Mouse (Mus musculus) liver, embryonic 16.5 days (tissue): ENCODE results near the gene Rraga. TPM values are rescaled to one million over a fixed set of nuclear protein-coding genes. Genes with fewer than 3 reads are reported as not detected.

Source experiments
- ATAC-seq: fragments of 200-750 bp; cut with Nextera tagmentation; 2 replicates; pipeline ENCODE4 v1.8.0; 2017; ENCODE audit warnings: low read depth, mild to moderate bottlenecking, moderate number of reproducible peaks, moderate library complexity
- H3K27ac ChIP-seq: fragments of 300-500 bp; sonication (generic); 2 replicates; pipeline ENCODE4 v1.5.1; 2014; ENCODE audit warnings: mild to moderate bottlenecking, low read length
- H3K27me3 ChIP-seq: fragments of 300-500 bp; sonication (generic); 2 replicates; pipeline ENCODE4 v1.6.1; 2014; ENCODE audit warnings: low read depth, low read length, mixed read lengths; ENCODE audit not compliant: control insufficient read depth, insufficient read depth
- H3K36me3 ChIP-seq: fragments of 300-500 bp; sonication (generic); 2 replicates; pipeline ENCODE4 v1.6.1; 2014; ENCODE audit warnings: mild to moderate bottlenecking; ENCODE audit not compliant: control insufficient read depth, insufficient read depth
- H3K4me1 ChIP-seq: fragments of 300-500 bp; sonication (generic); 2 replicates; pipeline ENCODE4 v1.6.1; 2014; ENCODE audit warnings: low read depth, low read length, mixed read lengths; ENCODE audit not compliant: control insufficient read depth
- H3K4me2 ChIP-seq: fragments of 300-500 bp; sonication (generic); 2 replicates; pipeline ENCODE4 v1.6.1; 2014; ENCODE audit warnings: low read depth, low read length, mixed read lengths
- H3K4me3 ChIP-seq: fragments of 300-500 bp; sonication (generic); 2 replicates; pipeline ENCODE4 v1.5.1; 2014; ENCODE audit warnings: low read depth, mild to moderate bottlenecking, low read length
- H3K9ac ChIP-seq: fragments of 300-500 bp; sonication (generic); 2 replicates; pipeline ENCODE4 v1.6.1; 2014; ENCODE audit warnings: low read depth, low read length
- H3K9me3 ChIP-seq: fragments of 300-500 bp; sonication (generic); replicated peaks from 2 replicates; pipeline ENCODE4 v1.6.1; 2016; ENCODE audit warnings: low read length; ENCODE audit not compliant: control insufficient read depth
- WGBS: fragments of 180-500 bp; shearing (Covaris S2); extraction: QIAGEN DNeasy Blood & Tissue Kit; methylation state at CpG from one replicate; pipeline ENCODE4 v1.1.7; 2014; ENCODE audit not compliant: insufficient replicate concordance; 5-methylcytosine and 5-hydroxymethylcytosine counted together
- polyA plus RNA-seq: library from polyadenylated mRNA; unstranded; fragments of >200 nt; fragmentation: Nextera tagmentation; extraction: Ambion mirVana; gene quantifications from 2 replicates; pipeline ENCODE4 v1.2.1, GENCODE M21; 2015

Rraga gene
- polyA plus RNA-seq, result 33.8 and 37.8 TPM in 2 replicates

GRCm38 (mm10) chr4:86575283-86575983 lies at the start of gene Rraga:
Gene Rraga, plus strand, starts transcription at chr4:86575668.
- peaks cover 5% of the 10 kb centered on the region for H3K36me3 ChIP-seq
- peak within 1 kb of the TSS; percentile 79 for H3K4me3 ChIP-seq
- peak within 1 kb of the TSS; percentile 82 for H3K4me2 ChIP-seq

GRCm38 (mm10) chr4:86527162-86528136 lies 48.0 kb upstream of the Rraga start:
- H3K36me3 ChIP-seq, result no peaks in the 10 kb centered on the region
- no peak overlapping the region for H3K4me2 ChIP-seq
- no peak overlapping the region for H3K4me3 ChIP-seq
- no peaks in the 10 kb centered on the region for H3K27me3 ChIP-seq
- H3K9me3 ChIP-seq, result no peaks in the 10 kb centered on the region
- no peak for ATAC-seq
- 65% methylated on average over 11 of the region's 11 CpGs for WGBS
- no peak overlapping the region for H3K9ac ChIP-seq
- no peaks in the 10 kb centered on the region for H3K4me1 ChIP-seq
- H3K27ac ChIP-seq, result no peak overlapping the region

More at GRCm38 (mm10) chr4:86575283-86575983, at the start of gene Rraga:
- peak within 1 kb of the TSS; percentile 96 for H3K27ac ChIP-seq
- no peaks in the 10 kb centered on the region for H3K27me3 ChIP-seq
- WGBS, result under 1% methylated on average over 53 of the region's 53 CpGs
- ATAC-seq, result peak; percentile 98
- H3K4me1 ChIP-seq, result peaks cover 22% of the 10 kb centered on the region
- peak within 1 kb of the TSS; percentile 86 for H3K9ac ChIP-seq
- H3K9me3 ChIP-seq, result no peaks in the 10 kb centered on the region

GRCm38 (mm10) chr4:86529161-86529560 lies 46.3 kb upstream of the Rraga start:
- no peaks in the 10 kb centered on the region for H3K9me3 ChIP-seq
- WGBS, result 55% methylated on average over 6 of the region's 6 CpGs

GRCm38 (mm10) chr4:86533406-86534090 lies 41.9 kb upstream of the Rraga start:
- ATAC-seq, result no peak
- Histone ChIP-seq H3K36me3 (no peaks in the 10 kb centered on the region), H3K27ac (no peak overlapping the region), H3K4me3 (no peak overlapping the region), H3K9ac (no peak overlapping the region), H3K9me3 (no peaks in the 10 kb centered on the region), H3K4me2 (no peak overlapping the region), H3K4me1 (no peaks in the 10 kb centered on the region), H3K27me3 (no peaks in the 10 kb centered on the region)
- WGBS, result 70% methylated on average over 8 of the region's 8 CpGs

More at GRCm38 (mm10) chr4:86529161-86529560, 46.3 kb upstream of the Rraga start:
- no peak overlapping the region for H3K4me2 ChIP-seq
- H3K4me3 ChIP-seq, result no peak overlapping the region
- no peak overlapping the region for H3K9ac ChIP-seq
- H3K27me3 ChIP-seq, result no peaks in the 10 kb centered on the region
- H3K4me1 ChIP-seq, result no peaks in the 10 kb centered on the region
- no peaks in the 10 kb centered on the region for H3K36me3 ChIP-seq
- H3K27ac ChIP-seq, result no peak overlapping the region
- no peak for ATAC-seq

GRCm38 (mm10) chr4:86534091-86534481 lies 41.4 kb upstream of the Rraga start:
- H3K4me1 ChIP-seq, result no peaks in the 10 kb centered on the region
- WGBS, result 66% methylated on average over 5 of the region's 5 CpGs
- no peak overlapping the region for H3K27ac ChIP-seq
- H3K9me3 ChIP-seq, result no peaks in the 10 kb centered on the region
- no peak overlapping the region for H3K4me3 ChIP-seq
- no peaks in the 10 kb centered on the region for H3K36me3 ChIP-seq
- H3K9ac ChIP-seq, result no peak overlapping the region
- ATAC-seq, result no peak
- no peak overlapping the region for H3K4me2 ChIP-seq
- no peaks in the 10 kb centered on the region for H3K27me3 ChIP-seq

GRCm38 (mm10) chr4:86537972-86538371 lies 37.5 kb upstream of the Rraga start:
- Histone ChIP-seq H3K36me3 (no peaks in the 10 kb centered on the region), H3K4me3 (no peak overlapping the region), H3K4me1 (no peaks in the 10 kb centered on the region), H3K27ac (no peak overlapping the region), H3K9ac (no peak overlapping the region), H3K27me3 (no peaks in the 10 kb centered on the region), H3K4me2 (no peak overlapping the region), H3K9me3 (no peaks in the 10 kb centered on the region)
- 24% methylated on average over 4 of the region's 4 CpGs for WGBS
- ATAC-seq, result no peak

GRCm38 (mm10) chr4:86538936-86539335 lies 36.5 kb upstream of the Rraga start:
- no peaks in the 10 kb centered on the region for H3K27me3 ChIP-seq
- no peaks in the 10 kb centered on the region for H3K9me3 ChIP-seq
- no peak overlapping the region for H3K9ac ChIP-seq
- H3K36me3 ChIP-seq, result no peaks in the 10 kb centered on the region
- no peak for ATAC-seq
- no peak overlapping the region for H3K4me2 ChIP-seq
- WGBS, result 81% methylated on average over 5 of the region's 5 CpGs
- H3K4me3 ChIP-seq, result no peak overlapping the region
- no peaks in the 10 kb centered on the region for H3K4me1 ChIP-seq
- H3K27ac ChIP-seq, result no peak overlapping the region

- no peaks in the 10 kb centered on the region for H3K27me3 ChIP-seq
- ATAC-seq, result no peak
- 57% methylated on average over 1 of the region's 1 CpGs for WGBS
- H3K36me3 ChIP-seq, result no peaks in the 10 kb centered on the region
- no peak overlapping the region for H3K9ac ChIP-seq
- H3K9me3 ChIP-seq, result no peaks in the 10 kb centered on the region
- H3K4me2 ChIP-seq, result no peak overlapping the region
- no peak overlapping the region for H3K27ac ChIP-seq
- no peak overlapping the region for H3K4me3 ChIP-seq
- no peaks in the 10 kb centered on the region for H3K4me1 ChIP-seq
Observed at GRCm38 (mm10) chr4:86541573-86541972, 33.9 kb upstream of the Rraga start.
